Mouse (Mus musculus): ENCODE measurements around the gene Ctf1. TPM values are rescaled to one million over a fixed set of nuclear protein-coding genes. Genes with fewer than 3 reads are reported as not detected.
A peak's percentile ranks its signal among the peaks of the same experiment; 100 is the strongest.
"Not testable (repeated sequence)": the region's sequence is repeated elsewhere in the genome, so short reads cannot be mapped to it uniquely, and the experiment has no call there.

Ctf1 gene
- total and polyA plus RNA-seq, 3 experiments, result 2.8 to 7.2 TPM; not detected in 1

- not testable (repeated sequence) for DNase-seq (ENCODE audit: low read depth, low spot score); H3K4me1 ChIP-seq (ENCODE audit: control insufficient read depth in 1 of 2, insufficient read depth in 2 of 2, low read length in 2 of 2); H3K79me2 ChIP-seq (ENCODE audit: control insufficient read depth, insufficient read depth, low read length, poor library complexity); H3K36me3 ChIP-seq (ENCODE audit: control insufficient read depth in 1 of 2, insufficient read depth in 2 of 2, low read length in 2 of 2); H3K9me3 ChIP-seq (replicated peaks; ENCODE audit: insufficient read depth, low read length); H3K27me3 ChIP-seq (ENCODE audit: control insufficient read depth in 1 of 2, insufficient read depth in 2 of 2, low read length in 2 of 2); H3K27ac ChIP-seq (ENCODE audit: control insufficient read depth, low read depth, low read length); H3K4me3 ChIP-seq (ENCODE audit: control insufficient read depth in 1 of 2, insufficient read depth in 1 of 2, low read depth in 2 of 2, low read length in 2 of 2); H3K9ac ChIP-seq (ENCODE audit: control insufficient read depth, low read depth, low read length, poor library complexity, severe bottlenecking)
- TF ChIP-seq TCF12 (IDR thresholded peaks at IDR 0.05; ENCODE audit: low read depth, low read length), result 0 out of 2 replicates have a peak, but pooled peaks have one; percentile 12
These were observed 18.8 kb upstream of the Ctf1 start for GRCm38 (mm10) chr7:127693730-127694129.

- Histone ChIP-seq H3K79me2 (ENCODE audit: control insufficient read depth, insufficient read depth, low read length, poor library complexity) (no peaks in the 10 kb centered on the region), H3K9ac (ENCODE audit: control insufficient read depth, low read depth, low read length, poor library complexity, severe bottlenecking) (no peak overlapping the region), H3K4me3 (ENCODE audit: control insufficient read depth in 1 of 2, insufficient read depth in 1 of 2, low read depth in 2 of 2, low read length in 2 of 2) (no peak overlapping the region), H3K36me3 (ENCODE audit: control insufficient read depth in 1 of 2, insufficient read depth in 2 of 2, low read length in 2 of 2) (peaks cover 0 to 9% of the 10 kb centered on the region in 2 experiments; a peak in 2 of 4 replicates), H3K27me3 (ENCODE audit: control insufficient read depth in 1 of 2, insufficient read depth in 2 of 2, low read length in 2 of 2) (no peaks in the 10 kb centered on the region), H3K9me3 (replicated peaks; ENCODE audit: insufficient read depth, low read length) (no peaks in the 10 kb centered on the region), H3K27ac (ENCODE audit: control insufficient read depth, low read depth, low read length) (no peak overlapping the region), H3K4me1 (ENCODE audit: control insufficient read depth in 1 of 2, insufficient read depth in 2 of 2, low read length in 2 of 2) (peaks cover 10 to 11% of the 10 kb centered on the region in 2 experiments)
- DNase-seq (ENCODE audit: low read depth, low spot score), result no peak
- TF ChIP-seq MAX (IDR thresholded peaks at IDR 0.05; ENCODE audit: low read length) (no peak), MYB (IDR thresholded peaks at IDR 0.05; ENCODE audit: low read depth, low read length) (no peak), POLR2AphosphoS5 (IDR thresholded peaks at IDR 0.05; ENCODE audit: borderline replicate concordance, low read depth, low read length) (no peak), USF1 (IDR thresholded peaks at IDR 0.05; ENCODE audit: low read depth, low read length) (no peak), USF2 (IDR thresholded peaks at IDR 0.05; ENCODE audit: borderline replicate concordance in 1 of 2, insufficient read depth in 1 of 2, low read depth in 1 of 2, low read length in 2 of 2) (no peak), TAL1 (IDR thresholded peaks at IDR 0.05; ENCODE audit: low read length) (no peak), TCF12 (IDR thresholded peaks at IDR 0.05; ENCODE audit: low read depth, low read length) (no peak), ELF1 (IDR thresholded peaks at IDR 0.05; ENCODE audit: low read depth, low read length) (no peak), MYC (IDR thresholded peaks at IDR 0.05; ENCODE audit: low read depth, low read length) (no peak), CHD2 (IDR thresholded peaks at IDR 0.05; ENCODE audit: low read length) (no peak), BHLHE40 (IDR thresholded peaks at IDR 0.05; ENCODE audit: borderline replicate concordance, low read depth, low read length) (no peak), MAFK (IDR thresholded peaks at IDR 0.05; ENCODE audit: borderline replicate concordance, low read depth, low read length) (no peak), MXI1 (IDR thresholded peaks at IDR 0.05; ENCODE audit: low read depth, low read length) (no peak), ZNF384 (IDR thresholded peaks at IDR 0.05; ENCODE audit: low read depth, low read length) (no peak), POLR2A (IDR thresholded peaks at IDR 0.05; ENCODE audit: control insufficient read depth in 1 of 2, insufficient read depth in 1 of 2, low read depth in 1 of 2, low read length in 2 of 2, poor library complexity in 1 of 2) (no peak), CTCF (IDR thresholded peaks at IDR 0.05 in 2 of 3, conservative IDR thresholded peaks at IDR 0.05 in 1 of 3; ENCODE audit: control insufficient read depth in 1 of 3, insufficient read depth in 1 of 3, low read depth in 2 of 3, low read length in 3 of 3, poor library complexity in 1 of 3, severe bottlenecking in 1 of 3) (no peak), ZC3H11A (IDR thresholded peaks at IDR 0.05; ENCODE audit: low read depth, low read length) (no peak), MAZ (IDR thresholded peaks at IDR 0.05; ENCODE audit: low read depth, low read length) (no peak)
These were observed 13.6 kb upstream of the Ctf1 start for GRCm38 (mm10) chr7:127698986-127699385.

Measured in MEL (cell line).